Mouse (Mus musculus) G1E-ER4 (cell line): Measurements from ENCODE around the gene 0610040J01Rik. TPM values are rescaled to one million over a fixed set of nuclear protein-coding genes. Genes with fewer than 3 reads are reported as not detected.

Source experiments
- GATA1 ChIP-seq: IDR thresholded peaks from one replicate; pipeline ENCODE4 v1.8.0; 2012; ENCODE audit warnings: low read length, inconsistent platforms
- polyA plus RNA-seq: library from polyadenylated mRNA; stranded (reverse); fragments of >175 nt; gene quantifications from 2 replicates; pipeline ENCODE4 v1.2.3, GENCODE M21; 2012

0610040J01Rik gene
- polyA plus RNA-seq, 1 experiment: not detected

- TF ChIP-seq GATA1: no peak
These were observed 12.6 kb downstream of the 0610040J01Rik start for GRCm38 (mm10) chr5:63824599-63825350.

- TF ChIP-seq GATA1: no peak
These were observed 13.7 kb downstream of the 0610040J01Rik start for GRCm38 (mm10) chr5:63825881-63826280.

DNA sequence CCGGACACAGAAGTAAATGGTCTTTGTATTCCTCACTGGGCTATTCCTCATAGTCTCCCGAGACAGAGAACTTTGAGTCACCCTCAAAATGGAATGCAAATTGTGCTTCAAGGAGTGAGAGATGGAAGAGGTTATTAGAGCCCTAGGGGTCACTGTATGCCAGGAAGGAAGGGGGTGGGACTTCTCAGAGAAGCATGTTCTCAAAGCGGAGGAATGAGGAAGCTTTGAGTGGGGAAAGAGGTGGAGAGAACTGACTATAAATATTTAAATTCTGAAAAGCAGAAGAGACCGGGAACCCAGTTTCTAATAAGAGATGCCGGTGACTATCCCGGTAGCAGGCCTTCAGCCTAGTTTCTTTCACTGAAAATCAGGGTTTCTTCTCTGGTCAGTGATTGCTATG, 14.8 kb downstream of the 0610040J01Rik start:
- no peak for TF ChIP-seq GATA1

- no peak for TF ChIP-seq GATA1
These were observed 15.4 kb downstream of the 0610040J01Rik start for GRCm38 (mm10) chr5:63827415-63828053.

GRCm38 (mm10) chr5:63828380-63829185, 16.4 kb downstream of the 0610040J01Rik start:
- TF ChIP-seq GATA1: no peak

DNA sequence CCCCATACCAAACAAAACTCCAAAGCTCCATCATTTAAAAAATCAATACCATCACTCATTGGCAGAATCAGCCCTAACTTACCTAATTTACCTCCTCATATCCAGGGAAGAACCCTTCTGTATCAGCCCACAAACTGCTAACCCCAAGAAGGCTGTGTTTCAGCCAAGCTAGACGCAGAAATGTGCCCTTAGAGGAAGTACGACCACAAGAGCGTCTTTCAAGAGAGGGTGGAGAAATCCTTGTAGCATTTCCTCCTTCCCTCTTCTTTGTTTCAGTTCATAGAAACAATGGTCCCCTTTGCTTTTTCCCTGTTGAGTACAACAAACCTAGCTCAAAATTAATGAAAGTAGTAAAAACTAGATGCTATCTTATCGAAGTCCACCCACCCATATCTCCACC, 18.9 kb downstream of the 0610040J01Rik start:
- TF ChIP-seq GATA1: no peak

GRCm38 (mm10) chr5:63833955-63834354, 21.8 kb downstream of the 0610040J01Rik start:
- TF ChIP-seq GATA1: no peak

DNA sequence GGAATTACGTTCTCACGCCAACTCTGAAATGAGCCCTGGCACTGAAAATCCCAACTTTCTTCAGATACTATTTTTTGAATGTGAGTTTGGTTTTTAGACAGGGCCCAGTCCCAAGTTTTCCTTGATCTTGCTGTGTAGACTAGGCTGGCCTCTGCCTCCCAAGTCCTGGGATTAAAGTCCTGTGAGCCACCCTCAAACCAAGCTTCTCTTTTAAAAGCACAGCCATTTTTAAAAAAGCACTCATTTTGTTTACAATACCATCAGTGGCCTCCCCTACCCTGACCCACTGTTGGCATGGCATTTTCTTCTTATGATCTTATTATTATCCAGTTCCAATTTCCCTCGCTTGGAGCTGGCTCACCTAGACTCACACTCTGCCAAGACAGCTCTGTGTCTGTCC, 22.3 kb downstream of the 0610040J01Rik start:
- TF ChIP-seq GATA1: no peak

DNA sequence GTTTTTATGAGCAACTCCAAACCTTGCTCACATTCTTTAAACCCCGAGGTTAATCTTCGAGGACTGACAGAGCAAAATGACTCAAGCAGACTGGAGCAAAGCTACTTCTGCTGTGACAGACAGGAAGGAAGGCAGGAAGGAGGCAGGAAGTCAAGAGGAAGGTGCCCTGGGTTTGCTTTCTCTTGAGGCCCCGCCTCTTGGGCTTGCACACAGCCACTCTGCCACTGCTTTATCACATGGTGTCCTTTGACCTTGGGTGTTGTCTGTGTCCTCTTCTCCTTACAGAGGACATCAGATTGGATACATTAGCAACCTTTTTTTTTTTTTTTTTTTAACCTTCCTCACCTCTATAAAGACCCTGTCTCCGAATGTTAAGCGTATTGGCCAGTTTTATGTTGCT, 25.0 kb downstream of the 0610040J01Rik start:
- no peak for TF ChIP-seq GATA1

- no peak for TF ChIP-seq GATA1
These were observed 25.7 kb downstream of the 0610040J01Rik start for GRCm38 (mm10) chr5:63837851-63838250.

GRCm38 (mm10) chr5:63839801-63840416, 27.7 kb downstream of the 0610040J01Rik start:
- no peak for TF ChIP-seq GATA1

- no peak for TF ChIP-seq GATA1
These were observed 34.9 kb downstream of the 0610040J01Rik start for GRCm38 (mm10) chr5:63847080-63847479.

GRCm38 (mm10) chr5:63847541-63848226, 35.5 kb downstream of the 0610040J01Rik start:
- no peak for TF ChIP-seq GATA1

DNA sequence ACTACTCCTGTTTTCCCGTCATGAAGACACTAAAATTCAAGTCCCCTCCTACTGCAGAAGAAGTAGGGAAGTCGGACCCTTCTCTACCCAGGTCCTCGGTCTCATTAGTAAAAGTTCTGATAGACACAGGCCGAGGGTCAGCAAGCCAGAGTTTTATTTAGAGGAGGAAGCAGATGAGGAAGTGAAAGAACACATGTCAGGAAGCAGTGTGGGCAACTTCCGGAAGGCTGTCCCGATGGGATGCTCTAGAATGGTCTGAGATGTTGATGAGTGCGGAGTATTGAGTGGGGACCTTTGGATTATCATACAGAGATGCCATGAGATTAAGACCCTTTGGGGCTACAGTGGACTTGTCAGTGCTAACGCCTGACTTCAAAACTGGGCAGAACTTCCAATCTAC, 46.7 kb downstream of the 0610040J01Rik start:
- no peak for TF ChIP-seq GATA1

- no peak for TF ChIP-seq GATA1
These were observed 55.3 kb downstream of the 0610040J01Rik start for GRCm38 (mm10) chr5:63867421-63867820.
